Mouse (Mus musculus) liver, embryonic 18 days (tissue): ENCODE data around the gene Atp4b. TPM values are rescaled to one million over a fixed set of nuclear protein-coding genes. Genes with fewer than 3 reads are reported as not detected.

Experiments
- polyA plus RNA-seq: library from polyadenylated mRNA; depleted of rRNA; stranded (reverse); fragments of >200 nt; gene quantifications from 2 replicates; pipeline ENCODE4 v1.2.3, GENCODE M21; 2012; rRNA removed

Gene Atp4b
- not detected in 2 replicates for polyA plus RNA-seq

GRCm38 (mm10) chr8:13396725-13397124, at the start of gene Atp4b:
Gene Atp4b, minus strand, starts transcription at chr8:13396825.

GRCm38 (mm10) chr8:13434889-13435288, 38.3 kb upstream of the Atp4b start, which contains the start of gene Tmem255b:
Gene Tmem255b, plus strand, starts transcription at chr8:13435189.

DNA sequence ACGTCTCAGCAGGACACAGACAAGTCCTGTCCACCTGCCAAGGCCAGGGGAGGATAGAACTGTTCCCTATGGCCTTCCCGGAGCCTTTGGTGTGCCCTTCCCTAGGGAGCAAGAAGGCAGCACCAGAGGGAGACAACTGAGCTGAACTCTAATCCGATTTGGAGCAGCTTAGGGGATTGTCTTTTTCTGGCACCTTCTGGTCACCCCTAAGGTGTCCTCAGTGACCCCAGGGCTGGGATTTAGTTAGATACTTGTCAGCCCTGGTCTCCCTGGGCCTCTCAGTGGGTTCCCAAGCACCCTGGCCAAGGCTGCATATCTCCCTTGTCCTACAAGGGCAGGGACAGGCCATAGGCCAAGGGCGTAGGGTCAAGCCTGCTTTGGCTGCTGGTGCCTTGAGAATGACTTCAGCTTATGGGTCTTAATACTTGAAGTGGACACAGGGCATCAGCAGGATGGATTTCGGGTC, 8.1 kb upstream of the Atp4b start, which contains the start of gene Grk1:
TSS of gene Grk1 (plus strand) at position 416 of the 466 bp plus-strand sequence.

GRCm38 (mm10) chr8:13338255-13338860, 58.3 kb downstream of the Atp4b start, which contains the start of gene Tfdp1:
Gene Tfdp1, plus strand, starts transcription at chr8:13338751.

Other genes starting within 250 kb of the Atp4b start
- 179 and 185 TPM in 2 replicates for gene Lamp1, start 237.7 kb downstream of the Atp4b start, polyA plus RNA-seq
- gene Grtp1, start 196.2 kb downstream of the Atp4b start, polyA plus RNA-seq = 4.9 and 5.4 TPM in 2 replicates
- not detected in 2 replicates for gene Adprhl1, start 142.7 kb downstream of the Atp4b start, polyA plus RNA-seq
- gene Dcun1d2, start 108.7 kb downstream of the Atp4b start, polyA plus RNA-seq = 6.2 and 6.5 TPM in 2 replicates
- gene Tmco3, start 108.6 kb downstream of the Atp4b start, polyA plus RNA-seq = 3.9 and 4.0 TPM in 2 replicates
- gene Tfdp1, start 58.1 kb downstream of the Atp4b start, polyA plus RNA-seq = 68.0 and 68.1 TPM in 2 replicates
- 0.01 and 0.02 TPM in 2 replicates for gene Grk1, start 8.3 kb upstream of the Atp4b start, polyA plus RNA-seq
- 0.02 and 0.07 TPM in 2 replicates for gene Tmem255b, start 38.4 kb upstream of the Atp4b start, polyA plus RNA-seq
- 7.9 and 8.7 TPM in 2 replicates for gene Gas6, start 97.7 kb upstream of the Atp4b start, polyA plus RNA-seq
- gene 1700029H14Rik, start 165.6 kb upstream of the Atp4b start, polyA plus RNA-seq = not detected in 2 replicates